Mouse (Mus musculus) CD4-positive, CD25-positive, alpha-beta regulatory T cell, adult 4 months (primary cell): ENCODE results near the gene Fut2. TPM values are rescaled to one million over a fixed set of nuclear protein-coding genes. Genes with fewer than 3 reads are reported as not detected.

ENCODE experiments used
- ATAC-seq: one replicate; pipeline ENCODE4 v1.8.0; 2017
- polyA plus RNA-seq, 2 experiments: library from polyadenylated mRNA; unstranded; fragments of 100-300 nt; shearing (Covaris generic); gene quantifications; one replicate each; pipeline ENCODE4 v1.2.1; 2017

Gene Fut2
- polyA plus RNA-seq = not detected

DNA sequence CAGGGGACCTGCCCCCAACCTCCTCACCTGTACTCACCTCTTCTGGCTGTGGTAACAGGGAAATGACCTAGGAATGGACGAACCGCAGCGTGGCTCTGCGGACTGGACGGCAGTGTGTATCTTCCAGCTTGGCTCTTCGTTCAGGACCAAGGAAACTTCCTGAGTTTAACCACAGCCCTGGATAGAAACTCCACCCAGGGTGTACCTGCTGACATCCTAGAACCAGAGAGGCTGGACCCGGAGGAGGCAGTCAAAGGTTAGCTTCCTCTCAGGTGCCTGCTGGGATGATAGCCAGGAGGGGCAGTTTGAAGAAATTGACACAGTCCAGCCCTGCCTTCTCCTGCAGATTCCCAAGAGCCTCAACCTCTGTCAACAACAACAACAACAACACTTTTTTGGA lies at the start of gene Fut2:
TSS of gene Fut2 (minus strand) at position 234 of the 400 bp plus-strand sequence.
- no peak for ATAC-seq

GRCm38 (mm10) chr7:45715090-45715708 lies 49.0 kb upstream of the Fut2 start, which contains the start of gene Rpl18:
Rpl18 (plus strand) TSS chr7:45715457.
- peak; percentile 90 for ATAC-seq

- ATAC-seq = no peak
Observed at GRCm38 (mm10) chr7:45714630-45715089, 48.5 kb upstream of the Fut2 start.

DNA sequence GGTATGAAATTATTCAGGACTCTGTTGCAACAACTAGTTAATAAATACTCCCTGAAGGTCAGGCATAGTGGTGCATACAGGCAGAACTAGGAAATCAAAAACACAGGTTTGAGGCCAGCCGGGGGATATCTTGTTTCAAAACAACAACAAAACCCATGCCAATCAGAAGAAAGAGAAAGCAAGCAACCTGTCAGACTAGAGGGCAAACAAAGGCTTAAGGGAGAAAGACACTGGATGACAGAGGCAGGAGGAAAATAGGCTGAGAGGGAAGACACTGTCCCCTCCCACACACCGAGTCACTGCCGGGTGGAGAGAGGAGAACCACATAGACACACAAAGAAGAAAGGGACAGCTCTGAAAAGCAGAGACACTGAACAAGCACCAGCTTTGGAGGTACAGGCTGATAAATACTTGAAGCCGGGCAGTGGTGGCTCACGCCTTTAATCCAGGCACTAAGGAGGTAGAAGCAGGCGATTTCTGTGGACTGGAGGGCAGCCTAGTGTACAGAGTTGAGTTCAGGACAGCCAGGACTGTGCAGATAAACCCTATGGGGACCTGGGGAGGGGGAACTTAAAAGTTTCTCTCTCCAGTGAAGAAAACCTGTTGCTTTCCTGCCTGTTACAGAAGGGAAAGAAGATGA lies 47.8 kb upstream of the Fut2 start:
- ATAC-seq = no peak

DNA sequence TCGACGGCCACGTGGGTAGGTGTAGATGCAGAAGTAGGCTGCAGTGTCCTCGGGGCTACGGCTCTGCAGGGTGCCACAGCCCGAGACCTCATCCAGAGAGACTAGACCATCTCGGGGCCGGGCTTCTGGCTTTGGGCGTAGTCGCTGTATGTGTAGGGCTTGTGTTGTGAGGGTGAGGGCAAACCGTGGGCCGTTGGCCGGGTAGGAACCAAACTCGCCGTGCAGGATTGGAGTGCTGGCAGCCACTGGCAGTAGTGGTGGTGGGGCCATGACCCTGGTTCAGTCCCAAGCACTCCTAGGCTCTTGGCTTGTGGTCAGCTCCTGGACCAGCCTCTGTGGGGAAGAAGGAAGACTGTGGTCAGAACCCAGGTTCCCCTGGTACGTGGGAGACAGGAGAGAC lies 47.2 kb upstream of the Fut2 start:
- ATAC-seq = no peak

- ATAC-seq = no peak
Observed at GRCm38 (mm10) chr7:45712022-45712757, 46.0 kb upstream of the Fut2 start.

DNA sequence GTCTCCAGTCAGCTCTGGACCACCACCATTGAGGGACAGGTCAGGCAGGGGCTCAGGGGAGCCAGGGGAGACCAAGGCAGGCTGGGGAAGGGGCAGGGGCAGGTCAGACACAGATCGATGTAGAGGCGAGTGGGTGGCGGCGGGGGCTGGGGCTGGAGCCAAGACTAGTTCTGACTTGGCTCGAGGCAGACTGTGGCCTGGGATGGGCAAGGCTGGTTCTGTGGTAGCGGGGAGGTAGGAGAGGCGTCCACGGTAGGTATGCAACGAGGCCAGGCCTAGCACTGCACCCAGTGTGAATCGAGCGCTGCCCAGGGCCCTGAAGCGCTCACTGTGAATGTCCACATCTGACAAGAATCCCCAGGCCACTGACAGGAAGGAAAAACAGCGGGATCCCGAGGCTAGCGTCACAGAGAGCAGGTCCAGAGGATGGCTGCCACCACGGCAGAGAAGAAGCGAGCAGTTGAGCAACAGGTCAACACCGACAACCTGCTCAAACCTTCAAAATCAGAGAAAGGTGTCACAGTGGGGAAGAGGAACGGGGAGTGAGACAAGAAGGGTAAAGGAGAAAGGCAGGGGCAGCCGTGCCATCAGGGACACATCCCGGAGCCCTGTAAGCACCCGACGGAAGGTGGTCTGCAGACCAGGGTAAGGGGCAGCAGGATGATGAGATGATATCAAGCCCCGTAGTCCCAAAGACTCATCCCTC lies 45.3 kb upstream of the Fut2 start:
- no peak for ATAC-seq

DNA sequence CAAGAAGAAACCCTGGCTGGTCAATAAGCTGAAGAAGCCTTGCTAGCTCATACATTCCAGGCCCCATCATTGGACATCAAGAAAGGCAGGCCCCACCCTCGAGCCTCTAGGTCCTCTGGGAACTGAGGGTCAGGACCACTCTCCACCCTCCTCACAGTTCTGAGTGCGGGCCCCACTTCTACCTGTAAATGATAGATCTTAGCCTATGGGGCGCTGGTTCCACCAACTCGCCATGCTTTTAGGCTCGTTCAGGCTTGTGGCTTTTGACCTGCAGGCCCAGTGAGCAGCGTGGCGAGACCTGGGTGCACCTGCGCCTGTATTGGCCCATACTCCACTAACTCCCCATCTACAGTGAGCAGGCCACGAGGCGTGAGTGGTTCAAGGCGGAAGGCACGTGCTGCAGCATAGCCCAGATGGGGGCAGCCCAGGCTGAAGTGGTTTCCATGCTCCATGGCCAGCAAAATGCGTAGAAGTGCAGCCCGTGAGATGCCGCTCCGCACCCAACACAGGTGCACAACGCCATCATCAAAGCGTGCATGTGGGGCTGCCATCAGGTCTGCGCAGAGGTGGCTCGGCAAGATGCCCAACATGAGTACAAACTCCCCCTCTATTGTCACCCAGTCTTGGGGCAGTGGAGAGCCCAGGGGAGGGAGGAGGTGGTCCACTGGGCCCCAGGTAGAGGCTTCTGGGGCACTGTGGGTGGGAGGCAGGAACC lies 44.4 kb upstream of the Fut2 start:
- no peak for ATAC-seq

- no peak for ATAC-seq
Observed at GRCm38 (mm10) chr7:45709677-45710355, 43.6 kb upstream of the Fut2 start.

GRCm38 (mm10) chr7:45709036-45709435 lies 42.8 kb upstream of the Fut2 start:
- no peak for ATAC-seq

- no peak for ATAC-seq
Observed at GRCm38 (mm10) chr7:45708221-45708761, 42.1 kb upstream of the Fut2 start.

- ATAC-seq = peak; percentile 24
Observed at GRCm38 (mm10) chr7:45707375-45707967, 41.3 kb upstream of the Fut2 start.

GRCm38 (mm10) chr7:45706721-45707241 lies 40.6 kb upstream of the Fut2 start:
- ATAC-seq = peak; percentile 10

DNA sequence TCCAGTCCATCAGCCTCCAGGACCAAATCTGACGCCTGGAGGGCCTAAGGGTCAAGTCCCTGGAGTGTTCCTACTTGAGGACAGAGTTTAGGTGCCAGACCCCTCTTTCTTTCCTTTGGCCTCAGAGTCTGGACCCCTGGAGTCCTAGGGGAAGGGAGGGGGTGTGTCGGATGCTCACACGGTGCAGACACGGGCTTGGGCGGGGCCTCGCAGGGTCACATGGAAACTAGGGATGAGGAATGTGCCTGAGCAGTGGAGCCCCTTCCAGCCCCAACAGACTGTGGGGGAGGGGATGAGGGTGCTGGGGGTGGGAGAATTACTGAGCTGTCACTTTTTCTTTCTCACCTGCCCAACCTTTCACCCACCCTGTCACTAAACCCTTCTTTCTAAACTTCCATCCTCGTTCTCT lies 39.7 kb upstream of the Fut2 start:
- ATAC-seq = no peak

DNA sequence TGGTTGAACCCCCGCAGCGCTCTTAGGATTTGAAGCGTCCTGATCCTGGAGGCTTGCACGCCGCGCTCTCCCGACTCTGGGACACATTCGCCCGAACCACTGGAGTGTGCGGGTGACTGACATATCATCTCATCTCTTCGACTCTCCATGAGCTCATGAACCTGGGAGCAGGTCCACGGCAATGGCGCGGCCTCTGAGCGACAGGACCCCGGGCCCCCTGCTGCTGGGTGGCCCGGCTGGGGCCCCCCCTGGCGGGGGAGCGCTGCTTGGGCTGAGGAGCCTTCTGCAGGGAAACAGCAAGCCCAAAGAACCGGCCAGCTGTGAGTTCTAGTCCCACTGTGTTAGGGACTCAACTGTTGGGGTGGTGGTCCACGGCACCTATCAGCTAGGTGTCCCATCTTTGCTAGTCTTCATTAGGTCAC lies 39.3 kb upstream of the Fut2 start:
- ATAC-seq = no peak

GRCm38 (mm10) chr7:45704730-45705442 lies 38.7 kb upstream of the Fut2 start, which contains the start of gene Dbp:
Dbp (plus strand) TSS chr7:45705088.
- peak; percentile 80 for ATAC-seq

- ATAC-seq = peak; percentile 1
Observed at GRCm38 (mm10) chr7:45704046-45704559, 37.9 kb upstream of the Fut2 start.

- no peak for ATAC-seq
Observed at GRCm38 (mm10) chr7:45703521-45704033, 37.4 kb upstream of the Fut2 start.

- ATAC-seq = no peak
Observed at GRCm38 (mm10) chr7:45702809-45703520, 36.8 kb upstream of the Fut2 start.
